Mouse (Mus musculus): Measurements from ENCODE around the gene Ube2f. TPM values are rescaled to one million over a fixed set of nuclear protein-coding genes. Genes with fewer than 3 reads are reported as not detected.

Ube2f gene
- polyA plus RNA-seq, 1 experiment from 2014 or later: 73.0 TPM

GRCm38 (mm10) chr1:91337355-91337754 lies 87.3 kb downstream of the Ube2f start:
- Histone ChIP-seq H3K9ac (replicated peaks) (no peak overlapping the region), H3K27me3 (peaks cover 9% of the 10 kb centered on the region), H3K27ac (replicated peaks) (no peak overlapping the region), H3K9me3 (no peaks in the 10 kb centered on the region), H3K4me1 (no peaks in the 10 kb centered on the region), H3K4me2 (replicated peaks) (no peak overlapping the region), H3K4me3 (no peak overlapping the region), H3K36me3 (no peaks in the 10 kb centered on the region)
- ATAC-seq (ENCODE audit: low FRiP score, low read depth): no peak
- 89% methylated on average over 7 of the region's 7 CpGs for WGBS

Other genes starting within 250 kb of the Ube2f start
- 0.26 and 0.84 TPM in 2 replicates for gene Rbm44, start 105.2 kb upstream of the Ube2f start, polyA plus RNA-seq (2016; fragmentation: Nextera tagmentation; extraction: Ambion mirVana)
- gene Ramp1, start 70.5 kb upstream of the Ube2f start, polyA plus RNA-seq (2016; fragmentation: Nextera tagmentation; extraction: Ambion mirVana): 0.31 and 0.80 TPM in 2 replicates
- 11.6 and 12.1 TPM in 2 replicates for gene Scly, start 48.0 kb downstream of the Ube2f start, polyA plus RNA-seq (2016; fragmentation: Nextera tagmentation; extraction: Ambion mirVana)
- gene Espnl, start 71.8 kb downstream of the Ube2f start, polyA plus RNA-seq (2016; fragmentation: Nextera tagmentation; extraction: Ambion mirVana): 0.08 and 0.09 TPM in 2 replicates
- gene Klhl30, start 100.7 kb downstream of the Ube2f start, polyA plus RNA-seq (2016; fragmentation: Nextera tagmentation; extraction: Ambion mirVana): 0.11 TPM in 1 of 2 replicates, not detected in the other
- gene Erfe, start 116.1 kb downstream of the Ube2f start, polyA plus RNA-seq (2016; fragmentation: Nextera tagmentation; extraction: Ambion mirVana): 0.48 and 0.59 TPM in 2 replicates
- gene Ilkap, start 148.5 kb downstream of the Ube2f start, polyA plus RNA-seq (2016; fragmentation: Nextera tagmentation; extraction: Ambion mirVana): 153 and 155 TPM in 2 replicates
- 432 and 455 TPM in 2 replicates for gene Hes6, start 163.7 kb downstream of the Ube2f start, polyA plus RNA-seq (2016; fragmentation: Nextera tagmentation; extraction: Ambion mirVana)
- gene Per2, start 209.0 kb downstream of the Ube2f start, polyA plus RNA-seq (2016; fragmentation: Nextera tagmentation; extraction: Ambion mirVana): 3.2 TPM in 2 replicates
- gene Traf3ip1, start 244.3 kb downstream of the Ube2f start, polyA plus RNA-seq (2016; fragmentation: Nextera tagmentation; extraction: Ambion mirVana): 12.1 and 12.6 TPM in 2 replicates